Comparison of ENCODE assay signal across 8 mouse cellular contexts in genomic region chr12:44292281-44292680, GRCm38 (mm10). TPM values are rescaled to one million over a fixed set of nuclear protein-coding genes. Genes with fewer than 3 reads are reported as not detected.
DNase-seq lines count a peak whose midpoint lies in the region; ATAC-seq and TF ChIP-seq lines count a peak whose summit lies in the region.

No protein-coding gene starts in this region.

- H3K9me3 ChIP-seq in hindbrain, embryonic 14.5 days (ENCODE audit: control insufficient read depth, low read length) = no peaks in the 10 kb centered on the region

- TF ChIP-seq CTCF in thymus, adult 2 months (IDR thresholded peaks at IDR 0.05; ENCODE audit: borderline replicate concordance, control insufficient read depth, extremely low read depth, insufficient read depth, low read length, poor library complexity) = no peak

- H3K4me3 ChIP-seq in thymus, adult 2 months (ENCODE audit: control insufficient read depth, insufficient read depth, low read length) = no peak overlapping the region
- H3K4me3 ChIP-seq in hindbrain, embryonic 14.5 days (replicated peaks; ENCODE audit: low read length) = no peak overlapping the region

- H3K4me2 ChIP-seq in hindbrain, embryonic 14.5 days (replicated peaks) = no peak overlapping the region

- H3K4me1 ChIP-seq in thymus, adult 2 months (replicated peaks; ENCODE audit: control insufficient read depth, insufficient read depth, low read length) = no peaks in the 10 kb centered on the region
- H3K4me1 ChIP-seq in hindbrain, embryonic 14.5 days (replicated peaks; ENCODE audit: control insufficient read depth, insufficient read depth, low read length) = no peaks in the 10 kb centered on the region

- no peaks in the 10 kb centered on the region for H3K27me3 ChIP-seq in thymus, adult 2 months (ENCODE audit: control insufficient read depth, insufficient read depth, low read length)
- H3K27me3 ChIP-seq in hindbrain, embryonic 14.5 days (ENCODE audit: control insufficient read depth, insufficient read depth, low read length) = no peaks in the 10 kb centered on the region

- no peak for TF ChIP-seq POLR2A in thymus, adult 2 months (IDR thresholded peaks at IDR 0.05; ENCODE audit: control insufficient read depth, extremely low read depth, insufficient read depth, low read length, poor library complexity)

- intact Hi-C loops in left cerebral cortex, postnatal 10 days (cut with DNase I) = loop anchor here (5.0 kb wide), 2 partner anchors 255 to 280 kb away; no protein-coding TSS in a partner anchor

- ATAC-seq in hindbrain, embryonic 14.5 days (ENCODE audit: low FRiP score) = no peak

- H3K27ac ChIP-seq in thymus, adult 2 months (ENCODE audit: control insufficient read depth, insufficient read depth, low read length) = no peak overlapping the region
- H3K27ac ChIP-seq in hindbrain, embryonic 14.5 days = no peak overlapping the region

- H3K9ac ChIP-seq in hindbrain, embryonic 14.5 days = no peak overlapping the region

- DNase-seq in thymus, adult 2 months = peak; percentile 63
- no peak for DNase-seq in thymus, adult 18-20 months
- peak; percentile 59 for DNase-seq in adrenal gland, postnatal 25 days
- DNase-seq in embryo, embryonic 9.5 days (ENCODE audit: extremely low spot score) = peak; percentile 64
- DNase-seq in hindbrain, embryonic 14.5 days (ENCODE audit: low spot score) = peak; percentile 83
- DNase-seq in left cerebral cortex, postnatal 10 days (ENCODE audit: extremely low spot score in 1 of 2, low spot score in 2 of 2) = peak; percentile 55 to 61
- peak; percentile 47 to 63 for DNase-seq in natural killer cell, adult 2 months (ENCODE audit: low spot score in 2 of 2)
- peak; percentile 22 for DNase-seq in yolk sac, embryonic 10.5 days (ENCODE audit: low spot score)

- H3K36me3 ChIP-seq in thymus, adult 2 months (ENCODE audit: control insufficient read depth, insufficient read depth, low read length) = peaks cover 5% of the 10 kb centered on the region
- peaks cover 43% of the 10 kb centered on the region for H3K36me3 ChIP-seq in hindbrain, embryonic 14.5 days (replicated peaks; ENCODE audit: control insufficient read depth, insufficient read depth)

RNA-seq across cellular contexts. Expression of gene Nrcam, which starts 36.4 kb away (rescaled TPM):
- polyA plus RNA-seq in thymus, adult 2 months (2012; rRNA removed) = 0.40 and 0.97 TPM in 2 replicates
- total RNA-seq in adrenal gland, postnatal 25 days (2021) = 2.3 and 3.2 TPM in 2 replicates
- polyA plus RNA-seq in hindbrain, embryonic 14.5 days (2014; fragmentation: Nextera tagmentation; extraction: Ambion mirVana) = 155 and 170 TPM in 2 replicates
- total RNA-seq in left cerebral cortex, postnatal 10 days (2021) = 100 to 1,000 TPM; 453 to 458 TPM

Comparison
In these comparisons a context has a peak if more than half of its experiments do, and no peak if none do; other contexts are left out.
1. DNase-seq: peak in thymus, adult 2 months (single experiment), adrenal gland, postnatal 25 days (single experiment), embryo, embryonic 9.5 days (single experiment), hindbrain, embryonic 14.5 days (single experiment), left cerebral cortex, postnatal 10 days (2 of 2), natural killer cell, adult 2 months (2 of 2) and yolk sac, embryonic 10.5 days (single experiment); none in thymus, adult 18-20 months (0 of 2).
2. RNA of gene Nrcam, which starts 36.4 kb away (total RNA-seq): 453 to 458 TPM in left cerebral cortex, postnatal 10 days; 2.3 to 3.2 TPM in adrenal gland, postnatal 25 days; every median in the first group is over 100 times any median in the second.